Mouse (Mus musculus) hindlimb bud, embryonic 11.5 days (tissue): ENCODE results near the gene Colca2.

Source experiments
- DNase-seq: peaks from one replicate; pipeline ENCODE4 v3.0.0-alpha.2; 2012; ENCODE audit warnings: low read depth, low spot score; ENCODE audit errors: extremely low spot score

Gene Colca2

DNA sequence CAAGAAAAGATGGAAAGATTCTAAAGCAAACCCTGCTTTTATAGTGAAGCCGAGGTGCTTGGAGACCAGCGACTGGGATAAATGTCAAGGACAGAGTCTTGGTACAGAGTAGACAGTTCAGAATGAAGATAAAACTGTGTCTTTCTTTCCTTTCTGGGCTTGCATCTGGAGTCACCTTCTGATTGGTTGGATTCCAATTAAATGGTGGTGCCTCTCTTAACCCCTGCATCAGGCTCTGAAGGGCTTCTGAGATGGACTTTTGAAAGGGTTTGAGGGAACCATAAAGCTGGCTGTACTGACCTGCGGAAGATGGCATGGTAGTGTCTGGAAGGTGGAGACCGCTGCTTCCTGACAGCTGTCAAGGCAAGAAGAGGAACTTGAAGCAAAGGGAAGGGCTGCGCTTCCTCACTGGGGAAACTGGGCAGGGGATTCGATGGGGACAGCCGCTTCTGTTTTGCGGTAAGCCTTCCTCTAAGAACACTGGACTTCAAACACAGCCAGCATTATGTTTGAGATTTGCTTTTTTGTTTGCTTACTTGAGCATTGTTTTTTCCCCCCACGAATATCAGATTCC, 4.7 kb downstream of the Colca2 start:
- DNase-seq = no peak

DNA sequence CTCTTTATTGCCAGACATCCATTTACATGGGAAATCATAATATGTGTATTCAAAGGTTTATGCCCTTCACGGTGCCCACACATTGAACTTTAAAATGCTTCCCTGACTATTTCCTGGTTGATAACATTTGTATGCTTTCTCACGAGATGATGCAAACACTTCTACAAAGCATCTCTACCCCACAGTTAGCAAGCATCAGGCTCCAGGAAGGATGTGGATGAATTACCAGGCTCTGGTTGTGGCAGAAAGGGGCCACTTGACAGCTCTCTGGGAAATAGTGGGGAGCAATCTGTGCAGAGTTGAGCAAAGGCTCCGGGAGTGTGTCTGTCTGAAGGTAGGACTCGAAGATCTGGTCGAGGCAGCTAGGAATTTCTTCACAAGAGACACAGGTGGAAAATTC, 6.3 kb downstream of the Colca2 start:
- DNase-seq = no peak

DNA sequence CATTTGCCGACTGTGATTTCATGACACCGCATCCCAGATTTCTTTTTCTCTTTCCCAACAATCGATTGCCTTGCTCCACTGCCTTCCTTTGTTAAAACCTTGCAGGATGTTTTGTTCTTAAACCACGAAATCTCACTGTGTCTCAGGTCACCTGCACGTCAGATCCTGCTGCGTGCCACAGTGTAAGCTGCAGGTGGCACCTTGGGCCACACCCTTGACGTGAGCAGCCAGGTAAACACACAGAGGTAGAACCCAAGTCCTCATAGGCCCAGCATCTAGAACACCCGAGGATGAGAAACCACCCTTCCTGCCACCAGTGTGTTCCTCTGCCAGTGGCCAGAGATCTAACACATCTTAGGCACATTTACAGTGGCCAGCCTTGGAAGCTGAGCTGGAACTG, 7.3 kb downstream of the Colca2 start:
- DNase-seq = no peak

DNA sequence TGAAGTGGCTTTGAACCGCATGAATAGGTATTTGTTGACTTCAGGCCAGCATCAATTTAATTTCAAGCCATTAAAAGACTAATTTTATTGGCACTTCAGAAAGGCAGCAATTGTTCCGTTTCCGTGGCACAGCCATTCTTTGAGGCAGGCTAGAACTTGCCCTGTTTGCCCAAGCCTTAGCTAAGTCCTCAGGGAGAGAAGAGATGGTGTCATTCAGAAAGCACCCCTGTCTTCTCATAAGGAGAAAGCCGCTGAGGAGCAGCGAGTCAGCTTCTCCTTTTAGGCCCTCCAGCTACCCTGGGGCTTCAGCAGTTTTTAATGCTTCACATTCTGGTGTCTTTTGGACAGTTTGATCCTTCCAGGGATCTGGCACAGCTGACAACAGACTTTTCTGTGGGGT, 9.5 kb downstream of the Colca2 start:
- no peak for DNase-seq

DNA sequence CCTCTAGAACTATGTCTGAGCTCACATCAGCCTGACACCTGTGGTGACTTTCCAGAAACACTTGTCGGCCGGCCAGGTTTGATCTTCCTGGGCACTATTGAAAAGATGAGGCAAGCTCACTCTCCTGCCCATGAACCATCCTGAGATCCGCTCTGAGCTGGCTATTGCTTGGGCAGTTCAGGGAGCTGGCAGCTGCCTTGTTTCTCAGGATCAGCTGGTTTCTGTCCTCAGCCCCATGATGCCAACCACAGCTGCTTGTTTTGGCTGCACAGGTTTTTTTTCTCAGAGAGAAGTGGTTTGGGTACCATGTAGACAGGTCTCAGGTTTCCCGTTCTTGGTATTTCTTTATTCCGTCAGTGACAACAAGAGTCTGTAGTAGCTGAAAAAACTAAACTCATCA, 19.9 kb downstream of the Colca2 start:
- no peak for DNase-seq

DNA sequence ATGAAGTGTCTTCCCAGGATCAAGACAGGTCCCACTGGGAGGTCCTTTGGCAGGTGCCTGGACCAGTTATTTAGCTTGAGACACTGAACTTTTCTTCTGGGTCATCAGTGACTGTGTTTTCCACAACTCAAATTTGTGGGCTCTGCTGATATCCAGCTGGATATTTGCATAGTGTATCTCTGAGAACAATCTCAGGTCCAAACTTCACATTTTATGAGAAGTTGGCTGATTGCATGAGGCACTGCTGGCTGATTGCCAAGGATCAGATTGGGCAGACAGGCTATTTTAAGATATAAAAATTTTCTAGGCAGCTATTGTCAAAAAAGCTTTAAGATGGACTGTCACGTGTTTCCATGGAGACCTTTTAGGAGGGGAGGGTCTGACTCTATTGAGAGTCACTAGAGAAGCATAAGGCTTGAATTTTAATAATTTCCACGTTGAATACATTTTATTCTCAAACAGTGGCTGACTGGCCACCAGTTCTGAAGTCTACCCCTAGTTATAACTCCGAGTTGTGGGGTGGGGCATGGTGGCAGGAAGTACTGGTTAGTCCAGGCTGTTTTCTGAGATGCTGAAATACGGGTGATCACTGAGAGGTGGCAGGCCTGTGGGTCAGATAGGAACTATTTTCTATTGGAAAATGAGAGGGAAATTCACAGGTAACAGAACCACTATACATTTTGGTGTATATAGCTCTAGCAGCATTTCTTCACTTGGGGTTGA, 21.4 kb downstream of the Colca2 start:
- DNase-seq = no peak

DNA sequence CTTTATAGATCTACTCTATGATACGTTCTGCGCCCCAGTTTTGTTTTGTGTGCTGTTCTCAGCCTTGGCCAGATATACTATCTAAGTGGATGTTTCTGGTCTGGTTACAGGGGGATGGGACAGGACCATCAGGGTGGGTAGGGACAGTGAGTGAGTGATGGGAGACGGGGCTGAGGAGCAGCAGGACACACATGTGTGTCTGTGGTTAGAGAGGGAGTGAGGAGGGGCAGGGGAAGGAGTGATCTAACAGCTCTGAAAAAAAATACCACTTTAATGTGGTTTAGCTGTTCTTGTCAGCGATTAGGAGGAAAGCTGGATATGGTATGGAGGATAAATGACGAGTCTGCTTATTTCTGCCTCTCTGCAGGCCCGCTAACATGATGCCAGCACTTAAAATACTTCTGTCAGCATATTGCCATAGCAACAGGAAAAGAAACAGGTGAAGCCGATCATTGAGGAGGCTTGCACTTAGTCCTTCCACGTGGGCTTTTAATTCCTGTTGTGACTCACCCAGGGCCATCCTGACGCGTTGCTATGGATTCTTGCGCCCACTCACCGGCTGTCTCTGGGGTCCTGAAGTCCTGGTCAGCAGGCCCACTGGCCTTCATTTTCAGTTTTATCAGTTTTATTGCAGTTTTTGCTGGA, 39.5 kb downstream of the Colca2 start:
- DNase-seq = no peak

DNA sequence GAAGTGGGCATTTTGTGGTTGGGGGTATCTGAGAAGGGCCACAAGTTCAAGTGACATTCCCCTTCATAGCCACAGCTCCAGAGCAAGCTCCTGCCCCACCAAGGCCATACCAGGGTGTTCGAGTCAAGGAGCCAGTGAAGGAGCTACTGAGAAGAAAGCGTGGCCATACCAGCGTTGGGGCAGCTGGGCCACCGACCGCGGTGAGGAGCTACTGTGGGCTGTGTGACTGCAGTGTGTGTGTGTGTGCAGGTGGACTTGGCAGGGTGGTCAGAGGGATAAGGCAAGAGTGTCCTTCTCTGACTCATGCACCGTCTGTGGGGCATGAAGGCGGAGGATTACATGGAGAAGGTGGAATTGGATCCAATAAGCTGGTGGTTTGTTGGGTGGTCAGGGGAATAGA, 46.2 kb downstream of the Colca2 start:
- DNase-seq = no peak

DNA sequence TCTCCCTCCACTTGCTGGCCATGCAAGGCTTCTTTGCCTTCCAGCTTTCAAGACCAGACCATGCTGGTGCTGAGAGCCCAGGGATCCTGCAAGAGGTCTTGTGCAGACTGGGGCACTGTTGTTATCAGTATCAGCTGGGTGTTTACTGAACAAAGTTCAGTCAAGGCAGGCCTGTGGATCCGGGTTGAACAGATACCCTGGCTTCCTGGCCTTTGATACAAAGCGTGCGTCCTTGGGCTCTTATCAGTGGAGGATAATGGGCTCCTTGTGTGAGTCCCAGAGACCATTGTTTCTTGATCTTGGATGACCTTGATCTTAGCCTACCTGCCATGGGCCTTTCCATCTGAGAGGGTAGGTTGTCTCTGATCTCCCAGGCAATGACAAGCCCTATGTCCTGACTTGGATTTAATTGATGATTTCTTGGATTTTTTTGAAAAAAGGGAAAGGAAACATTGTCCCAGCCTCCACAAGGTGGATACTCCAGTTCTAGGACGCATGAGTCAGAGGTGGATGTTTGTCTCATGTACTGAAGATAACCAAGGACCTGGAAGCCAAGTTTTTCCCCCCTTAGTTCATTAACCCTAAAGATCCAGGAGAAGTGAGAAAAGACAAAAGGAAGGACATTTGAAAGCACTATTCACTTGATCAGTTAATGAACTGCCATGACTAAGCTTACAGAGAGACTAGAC, 47.5 kb downstream of the Colca2 start:
- DNase-seq = no peak

DNA sequence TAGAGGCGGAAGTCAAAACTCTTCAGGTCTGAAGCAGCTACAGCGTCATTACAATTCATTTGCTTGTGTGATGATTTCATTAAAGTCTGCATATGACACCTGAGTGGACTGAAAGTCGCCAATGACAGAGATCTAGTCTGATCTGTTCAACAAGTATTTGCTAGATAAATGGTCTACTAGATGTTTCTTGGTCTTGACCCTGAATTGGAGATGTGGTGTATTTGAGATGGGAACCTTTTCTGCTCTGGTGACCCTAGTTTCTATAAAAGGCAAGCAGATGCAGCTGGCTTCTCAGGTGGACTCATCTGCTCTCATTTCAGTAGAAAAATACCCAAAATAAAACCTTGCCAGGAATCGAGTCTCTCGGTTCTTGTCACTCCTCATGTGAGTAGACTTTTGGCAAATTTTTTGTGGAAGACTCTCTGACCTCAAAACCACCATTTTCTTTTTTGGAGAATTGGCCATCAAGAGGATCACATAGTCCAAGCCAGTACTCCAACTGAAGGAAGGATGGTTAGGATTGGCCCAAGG, 52.7 kb downstream of the Colca2 start:
- no peak for DNase-seq
